Mouse (Mus musculus) G1E (cell line): ENCODE measurements around the gene Cisd3.

ENCODE experiments used
- CTCF ChIP-seq: IDR thresholded peaks from 2 replicates; pipeline ENCODE4 v1.5.1; 2012; ENCODE audit warnings: low read depth, low read length, inconsistent platforms, mixed read lengths
- GATA1 ChIP-seq: IDR thresholded peaks from 2 replicates; pipeline ENCODE4 v1.6.1; 2012; ENCODE audit warnings: borderline replicate concordance, low read length, inconsistent platforms, mixed read lengths
- POLR2AphosphoS5 ChIP-seq: IDR thresholded peaks from 2 replicates; pipeline ENCODE4 v1.6.1; 2012; ENCODE audit warnings: low read depth, low read length, inconsistent platforms; ENCODE audit not compliant: insufficient replicate concordance
- TAL1 ChIP-seq: conservative IDR thresholded peaks from 2 replicates; pipeline ENCODE4 v1.6.1; 2012; ENCODE audit warnings: low read depth, low read length, inconsistent platforms, mixed read lengths

DNA sequence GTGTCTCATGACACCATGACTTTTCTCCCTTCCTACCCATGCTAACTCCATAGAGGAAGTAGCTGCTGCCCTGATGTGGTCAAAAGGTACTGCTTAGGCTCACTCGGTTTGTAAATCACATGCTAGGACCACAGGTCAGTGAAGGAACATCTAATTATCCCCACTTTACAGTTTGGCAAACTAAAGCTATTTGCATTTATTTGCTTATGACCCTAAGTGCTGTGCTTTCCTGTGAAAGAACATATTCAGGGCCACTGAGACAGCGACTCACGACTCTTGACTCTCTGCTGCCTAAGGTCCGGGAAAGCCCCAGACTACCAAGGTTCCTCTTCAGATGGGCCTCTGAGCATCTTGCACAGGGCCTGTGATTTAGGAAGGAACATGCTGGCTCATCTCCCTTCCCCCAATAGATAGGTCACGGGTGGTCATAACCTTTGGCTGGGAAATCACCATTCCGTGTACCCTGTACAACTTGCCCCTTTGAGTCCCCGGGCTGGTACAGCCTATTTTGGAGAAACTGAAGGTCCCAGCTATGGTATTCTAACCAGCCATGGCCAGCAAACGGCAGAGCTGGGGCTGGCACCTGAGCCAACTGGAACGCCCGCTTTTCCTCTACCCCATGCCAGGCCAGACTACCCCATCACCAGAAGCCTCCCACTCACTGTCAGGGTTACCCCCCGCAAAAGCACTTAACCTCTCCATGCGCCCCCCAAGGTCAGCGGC is 26.2 kb upstream of the Cisd3 start:
- TF ChIP-seq GATA1 (no peak), CTCF (no peak), POLR2AphosphoS5 (no peak), TAL1 (no peak)
